Mouse (Mus musculus) heart, adult 2 months (tissue): ENCODE measurements around the gene Slamf6. TPM values are rescaled to one million over a fixed set of nuclear protein-coding genes. Genes with fewer than 3 reads are reported as not detected.

ENCODE experiments used
- DNase-seq, 2 experiments: peaks; one replicate each; pipeline ENCODE4 v3.0.0; 2021
- H3K27ac ChIP-seq: fragments of 200-600 bp; 2 replicates; pipeline ENCODE4 v1.8.1; 2022
- H3K27me3 ChIP-seq: fragments of 200-500 bp; 2 replicates; pipeline ENCODE4 v1.6.1; 2012; ENCODE audit warnings: mild to moderate bottlenecking, low read length, inconsistent platforms, mixed read lengths; ENCODE audit not compliant: control insufficient read depth, insufficient read depth
- H3K36me3 ChIP-seq: fragments of 200-500 bp; 2 replicates; pipeline ENCODE4 v1.6.1; 2012; ENCODE audit warnings: low read length, inconsistent platforms; ENCODE audit not compliant: control insufficient read depth, insufficient read depth
- H3K4me1 ChIP-seq: fragments of 200-500 bp; 2 replicates; pipeline ENCODE4 v1.6.1; 2011; ENCODE audit warnings: low read length; ENCODE audit not compliant: control insufficient read depth, insufficient read depth
- H3K4me3 ChIP-seq: fragments of 200-600 bp; 2 replicates; pipeline ENCODE4 v1.8.1; 2022
- H3K79me2 ChIP-seq: fragments of 200-500 bp; replicated peaks from 2 replicates; pipeline ENCODE4 v1.6.1; 2012; ENCODE audit warnings: mild to moderate bottlenecking, inconsistent platforms, low read length, moderate library complexity, mixed read lengths; ENCODE audit not compliant: control insufficient read depth, insufficient read depth
- H3K9ac ChIP-seq: fragments of 200-500 bp; 2 replicates; pipeline ENCODE4 v1.6.1; 2012; ENCODE audit warnings: low read depth, mild to moderate bottlenecking, control low read depth, inconsistent platforms, low read length, mixed read lengths
- CTCF ChIP-seq: fragments of 200-600 bp; IDR thresholded peaks from 2 replicates; pipeline ENCODE4 v1.8.1; 2022; ENCODE audit warnings: antibody characterized with exemption, mild to moderate bottlenecking, moderate library complexity
- EP300 ChIP-seq: fragments of 200-500 bp; IDR thresholded peaks from 2 replicates; pipeline ENCODE4 v1.6.1; 2011; ENCODE audit warnings: low read depth, low read length, control low read depth; ENCODE audit not compliant: insufficient read depth
- POLR2A ChIP-seq: fragments of 200-500 bp; IDR thresholded peaks from 2 replicates; pipeline ENCODE4 v1.6.1; 2011; ENCODE audit warnings: mild to moderate bottlenecking, low read depth, low read length, control low read depth; ENCODE audit not compliant: insufficient read depth
- WGBS: fragments of 180-500 bp; shearing (Covaris S2); methylation state at CpG from one replicate; pipeline ENCODE4 v1.1.7; 2018; 5-methylcytosine and 5-hydroxymethylcytosine counted together
- intact Hi-C: fragments of 180-260 bp; cut with DNase I; formaldehyde crosslinking; loops from one replicate; pipeline ENCODE4 v1.15.1; 2025
- polyA plus RNA-seq: library from polyadenylated mRNA; depleted of rRNA; stranded (reverse); fragments of >200 nt; gene quantifications from 2 replicates; pipeline ENCODE4 v1.2.3, GENCODE M21; 2012
- total RNA-seq, 2 experiments: library from RNA; stranded (reverse); gene quantifications; 2 replicates each; pipeline ENCODE4 v1.2.3; 2021

The Slamf6 gene
- total and polyA plus RNA-seq, 3 experiments, result 0.14 to 0.81 (median 0.53) TPM

DNA sequence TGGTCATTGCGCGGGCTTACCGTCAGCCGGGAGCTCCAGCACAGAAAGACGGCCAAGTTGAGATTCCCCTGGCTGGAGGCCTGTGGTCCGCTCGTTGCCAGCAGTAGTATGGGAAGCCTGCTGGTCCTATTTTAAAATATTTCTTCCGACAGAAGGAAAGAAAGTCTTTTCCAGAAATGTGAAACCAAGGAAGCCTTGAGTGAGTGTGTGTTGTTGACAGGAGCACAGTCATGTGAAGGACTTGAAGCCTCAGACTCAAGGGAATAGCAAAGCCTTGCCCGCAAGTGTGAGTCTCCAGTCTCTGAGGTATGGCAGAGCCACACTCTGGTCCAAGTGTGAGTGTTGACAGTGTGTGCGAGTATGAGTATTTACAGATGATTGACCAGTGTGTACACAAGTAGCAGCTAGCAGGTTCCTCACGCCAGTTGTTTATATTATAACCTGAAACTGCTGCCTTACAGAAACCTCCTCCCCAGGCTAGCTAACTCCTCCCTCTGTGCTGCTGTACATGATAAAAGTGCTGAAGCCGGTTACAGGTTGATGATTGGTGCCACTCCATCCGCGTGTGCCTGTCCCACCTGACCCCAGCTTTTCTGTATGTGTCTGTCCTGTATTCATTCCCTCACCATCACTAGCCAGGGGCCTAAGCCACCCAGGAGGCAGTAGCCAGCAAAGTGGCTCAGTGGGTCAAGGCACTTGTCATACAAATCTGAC lies 59.7 kb downstream of the Slamf6 start:
- Histone ChIP-seq H3K27me3 (no peaks in the 10 kb centered on the region), H3K9ac (no peak overlapping the region), H3K4me1 (no peaks in the 10 kb centered on the region), H3K36me3 (no peaks in the 10 kb centered on the region), H3K4me3 (no peak overlapping the region), H3K79me2 (no peaks in the 10 kb centered on the region), H3K27ac (no peak overlapping the region)
- DNase-seq, result no peak
- intact Hi-C loops, result no loop called here
- no peak for TF ChIP-seq EP300
- TF ChIP-seq CTCF, result no peak
- 86% methylated on average over 14 of the region's 14 CpGs for WGBS

DNA sequence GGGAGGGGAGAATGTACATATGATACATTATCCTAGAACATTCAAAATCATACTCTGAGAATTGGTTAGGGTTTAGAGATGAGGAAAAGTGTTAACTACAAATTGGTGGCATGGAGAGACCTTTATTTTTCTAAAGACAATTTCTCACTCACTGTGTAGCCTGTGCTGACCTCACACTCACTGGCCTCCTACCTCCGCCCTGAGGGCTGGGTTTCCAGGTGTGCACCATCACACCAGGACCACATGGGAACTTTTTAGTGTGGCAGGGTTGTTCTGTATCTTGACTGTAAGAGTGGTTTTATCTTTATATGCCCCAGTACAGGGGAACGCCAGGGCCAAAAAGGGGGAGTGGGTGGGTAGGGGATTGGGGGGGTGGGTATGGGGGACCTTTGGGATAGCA lies 60.6 kb downstream of the Slamf6 start:
- no peaks in the 10 kb centered on the region for H3K4me1 ChIP-seq
- H3K27me3 ChIP-seq, result no peaks in the 10 kb centered on the region
- TF ChIP-seq CTCF, result no peak
- no peak for TF ChIP-seq POLR2A
- WGBS, result 81% methylated on average over 2 of the region's 2 CpGs
- no peak overlapping the region for H3K4me3 ChIP-seq
- DNase-seq, result no peak
- H3K9ac ChIP-seq, result no peak overlapping the region
- no peaks in the 10 kb centered on the region for H3K79me2 ChIP-seq
- H3K27ac ChIP-seq, result no peak overlapping the region
- intact Hi-C loops, result no loop called here
- no peaks in the 10 kb centered on the region for H3K36me3 ChIP-seq

DNA sequence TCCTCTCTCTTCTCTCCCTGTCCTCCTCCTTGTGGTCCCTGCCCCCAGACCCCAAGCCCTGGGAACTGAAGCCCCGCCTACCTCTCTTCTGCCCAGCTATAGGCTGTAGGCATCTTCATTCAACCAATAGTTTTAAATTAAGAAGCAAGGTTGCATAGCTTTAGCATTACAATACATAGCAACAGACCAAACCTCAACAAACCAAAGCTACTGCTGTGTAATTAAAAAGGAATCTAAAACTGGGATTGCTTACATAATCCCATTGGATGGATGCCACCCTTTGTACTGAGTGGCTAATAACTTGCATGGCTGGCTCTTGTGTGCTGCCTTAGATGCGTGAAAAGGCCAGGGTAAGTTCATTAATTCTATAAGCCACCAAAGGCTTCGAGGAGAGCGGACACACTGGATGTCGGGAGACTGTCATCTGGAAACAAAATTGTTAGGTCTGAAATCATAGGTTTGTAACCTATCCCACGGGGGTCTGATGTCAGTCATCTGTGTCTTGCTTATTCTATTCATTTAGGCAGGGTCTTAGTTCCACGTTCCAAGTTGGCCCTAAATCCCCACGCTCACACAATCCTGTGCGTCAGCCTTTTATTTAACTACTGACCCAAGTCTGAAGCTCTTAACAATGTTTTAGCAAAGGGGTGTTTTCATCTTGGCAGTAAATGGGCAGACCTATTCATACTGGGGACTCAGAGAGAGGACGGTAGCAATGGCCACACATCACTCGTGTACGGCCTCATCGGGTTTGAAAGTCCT lies 62.8 kb downstream of the Slamf6 start:
- Histone ChIP-seq H3K4me1 (no peaks in the 10 kb centered on the region), H3K36me3 (no peaks in the 10 kb centered on the region), H3K27me3 (no peaks in the 10 kb centered on the region), H3K79me2 (no peaks in the 10 kb centered on the region), H3K4me3 (no peak overlapping the region), H3K27ac (no peak overlapping the region), H3K9ac (no peak overlapping the region)
- 89% methylated on average over 13 of the region's 13 CpGs for whole genome bisulfite sequencing
- no peak for TF ChIP-seq CTCF
- no peak for TF ChIP-seq POLR2A
- TF ChIP-seq EP300, result no peak
- intact Hi-C loops, result no loop called here
- no peak for DNase-seq

DNA sequence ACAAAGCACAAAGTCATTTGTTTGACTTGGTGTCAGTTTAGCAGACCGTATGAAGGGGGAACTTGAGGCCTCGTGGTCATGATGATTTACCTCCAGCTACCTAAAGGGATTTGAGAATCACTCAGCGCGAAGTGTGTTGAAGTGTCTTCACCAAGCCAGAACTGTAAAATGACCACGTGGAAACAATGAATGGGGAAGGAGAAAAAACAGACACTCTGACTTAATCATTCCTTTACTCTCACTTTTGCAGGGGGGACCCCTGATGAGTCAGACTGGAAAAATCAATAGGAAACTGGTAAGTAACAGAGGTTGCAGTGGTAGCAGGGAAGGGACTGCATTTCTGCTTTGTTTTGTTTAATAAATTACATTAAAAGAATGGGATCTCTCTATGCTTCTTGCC lies 64.9 kb downstream of the Slamf6 start:
- DNase-seq, result no peak
- H3K9ac ChIP-seq, result no peak overlapping the region
- no peaks in the 10 kb centered on the region for H3K4me1 ChIP-seq
- H3K27ac ChIP-seq, result no peak overlapping the region
- intact Hi-C loops, result no loop called here
- H3K4me3 ChIP-seq, result no peak overlapping the region
- TF ChIP-seq POLR2A, result no peak
- no peak for TF ChIP-seq CTCF
- TF ChIP-seq EP300, result no peak
- H3K27me3 ChIP-seq, result no peaks in the 10 kb centered on the region
- no peaks in the 10 kb centered on the region for H3K36me3 ChIP-seq
- no peaks in the 10 kb centered on the region for H3K79me2 ChIP-seq
- 55% methylated on average over 5 of the region's 5 CpGs for WGBS

DNA sequence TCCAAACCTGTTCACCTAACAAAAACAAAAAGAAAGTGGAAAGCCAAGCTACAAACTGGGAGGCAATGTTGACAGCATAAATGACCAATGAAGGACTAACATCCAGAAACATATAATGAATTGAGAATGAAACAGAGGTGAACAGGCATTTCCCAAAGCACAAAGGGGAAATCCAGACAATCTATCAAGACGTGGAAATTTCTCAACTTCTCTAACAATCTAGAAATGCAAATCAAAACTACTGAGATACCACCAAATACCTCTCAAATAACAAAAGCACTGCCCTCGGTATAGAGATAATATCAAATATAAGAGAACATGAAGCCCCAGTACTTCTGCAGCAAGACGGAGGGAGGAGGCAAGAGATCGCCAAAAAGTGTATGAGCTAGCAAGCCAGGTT lies 65.4 kb downstream of the Slamf6 start:
- intact Hi-C loops, result no loop called here

DNA sequence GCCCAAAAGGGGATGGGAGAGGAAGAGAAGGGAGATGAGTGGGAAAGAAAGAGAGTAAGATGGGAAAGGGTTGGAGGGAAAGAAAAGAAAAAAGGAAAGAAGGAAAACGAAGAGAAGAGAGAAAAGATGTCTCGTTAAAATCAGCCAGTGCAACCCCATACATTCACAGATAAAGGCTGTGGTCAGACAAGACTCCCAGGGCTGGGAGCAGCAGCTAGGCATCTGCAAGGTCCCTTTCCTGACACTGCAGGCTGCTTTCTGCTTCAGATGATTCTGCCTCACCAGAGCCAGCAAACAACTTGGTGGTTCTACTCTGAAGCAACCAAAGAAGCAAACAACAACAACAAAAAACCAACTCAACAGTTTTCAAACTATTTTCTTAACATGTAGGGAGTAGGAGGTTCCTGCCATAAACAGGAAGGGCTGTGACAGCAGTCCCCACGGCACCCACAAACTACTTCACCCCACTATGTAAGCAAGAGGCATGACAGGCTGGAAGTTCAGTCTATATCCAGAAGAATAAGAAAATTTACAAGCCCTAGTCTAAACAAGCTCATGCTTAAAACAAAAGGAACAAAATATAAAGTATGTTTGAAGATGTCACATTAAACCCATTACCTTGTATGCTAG lies 66.2 kb downstream of the Slamf6 start:
- H3K27me3 ChIP-seq, result no peaks in the 10 kb centered on the region
- H3K4me3 ChIP-seq, result no peak overlapping the region
- WGBS, result 41% methylated on average over 3 of the region's 3 CpGs
- intact Hi-C loops, result no loop called here
- H3K9ac ChIP-seq, result no peak overlapping the region
- no peak for DNase-seq
- H3K79me2 ChIP-seq, result no peaks in the 10 kb centered on the region
- no peaks in the 10 kb centered on the region for H3K36me3 ChIP-seq
- no peak overlapping the region for H3K27ac ChIP-seq
- no peaks in the 10 kb centered on the region for H3K4me1 ChIP-seq
- no peak for TF ChIP-seq CTCF
- no peak for TF ChIP-seq POLR2A
- no peak for TF ChIP-seq EP300

More for the DNA sequence above, 65.4 kb downstream of the Slamf6 start:
- TF ChIP-seq POLR2A, result no peak
- TF ChIP-seq EP300, result no peak
- Histone ChIP-seq H3K79me2 (no peaks in the 10 kb centered on the region), H3K4me3 (no peak overlapping the region), H3K36me3 (no peaks in the 10 kb centered on the region), H3K27me3 (no peaks in the 10 kb centered on the region), H3K9ac (no peak overlapping the region), H3K27ac (no peak overlapping the region), H3K4me1 (no peaks in the 10 kb centered on the region)
- DNase-seq, result no peak
- WGBS, result 57% methylated on average over 4 of the region's 4 CpGs
